Mouse (Mus musculus): Measurements from ENCODE around the gene Pramel4. TPM values are rescaled to one million over a fixed set of nuclear protein-coding genes. Genes with fewer than 3 reads are reported as not detected.
"Not testable (repeated sequence)": the region's sequence is repeated elsewhere in the genome, so short reads cannot be mapped to it uniquely, and the experiment has no call there.

The Pramel4 gene
- total RNA-seq (2014; rRNA removed) (not detected in 2 replicates), polyA plus RNA-seq (2015; fragmentation: Nextera tagmentation; extraction: Ambion mirVana) (not detected in 2 replicates)

- H3K27me3 ChIP-seq (ENCODE audit: insufficient read depth, low read length); H3K4me3 ChIP-seq (ENCODE audit: low read depth, low read length); H3K27ac ChIP-seq (ENCODE audit: low read depth, low read length); ATAC-seq; H3K36me3 ChIP-seq (ENCODE audit: insufficient read depth); H3K4me1 ChIP-seq (ENCODE audit: insufficient read depth); H3K9me3 ChIP-seq (ENCODE audit: low read length); H3K4me2 ChIP-seq (ENCODE audit: low read depth); DNase-seq; H3K9ac ChIP-seq: not testable (repeated sequence)
- 86% methylated on average over 3 of the region's 3 CpGs for WGBS
These were observed at the start of gene Pramel4 for GRCm38 (mm10) chr4:144058826-144059225. TSS of gene Pramel4 (plus strand) at chr4:144059126.

- H3K9me3 ChIP-seq (ENCODE audit: low read length); H3K4me3 ChIP-seq (ENCODE audit: low read depth, low read length); ATAC-seq; H3K9ac ChIP-seq; H3K4me2 ChIP-seq (ENCODE audit: low read depth); H3K36me3 ChIP-seq (ENCODE audit: insufficient read depth); DNase-seq; H3K27ac ChIP-seq (ENCODE audit: low read depth, low read length); H3K4me1 ChIP-seq (ENCODE audit: insufficient read depth); H3K27me3 ChIP-seq (ENCODE audit: insufficient read depth, low read length): not testable (repeated sequence)
- no CpG with 5 or more reads among the region's 2 CpGs for WGBS
These were observed 47.2 kb downstream of the Pramel4 start, which contains the start of gene Gm13102 for GRCm38 (mm10) chr4:144106174-144106573. TSS of gene Gm13102 (plus strand) at chr4:144106474.

Other genes starting within 250 kb of the Pramel4 start
- gene Gm13084, start 243.0 kb upstream of the Pramel4 start, total RNA-seq (2014; rRNA removed) = not detected in 2 replicates
- not detected in 2 replicates for gene Gm13084, start 243.0 kb upstream of the Pramel4 start, polyA plus RNA-seq (2015; fragmentation: Nextera tagmentation; extraction: Ambion mirVana)
- not detected in 2 replicates for gene Gm13103, start 212.6 kb upstream of the Pramel4 start, total RNA-seq (2014; rRNA removed)
- not detected in 2 replicates for gene Gm13103, start 212.6 kb upstream of the Pramel4 start, polyA plus RNA-seq (2015; fragmentation: Nextera tagmentation; extraction: Ambion mirVana)
- gene Pramef6, start 158.7 kb upstream of the Pramel4 start, total RNA-seq (2014; rRNA removed) = not detected in 2 replicates
- not detected in 2 replicates for gene Pramef6, start 158.7 kb upstream of the Pramel4 start, polyA plus RNA-seq (2015; fragmentation: Nextera tagmentation; extraction: Ambion mirVana)
- not detected in 2 replicates for gene Pramef25, start 108.1 kb upstream of the Pramel4 start, total RNA-seq (2014; rRNA removed)
- gene Pramef25, start 108.1 kb upstream of the Pramel4 start, polyA plus RNA-seq (2015; fragmentation: Nextera tagmentation; extraction: Ambion mirVana) = not detected in 2 replicates
- gene Gm13101, start 92.2 kb upstream of the Pramel4 start, total RNA-seq (2014; rRNA removed) = not detected in 2 replicates
- gene Gm13101, start 92.2 kb upstream of the Pramel4 start, polyA plus RNA-seq (2015; fragmentation: Nextera tagmentation; extraction: Ambion mirVana) = not detected in 2 replicates
- not detected in 2 replicates for gene Pramef17, start 64.8 kb upstream of the Pramel4 start, total RNA-seq (2014; rRNA removed)
- gene Pramef17, start 64.8 kb upstream of the Pramel4 start, polyA plus RNA-seq (2015; fragmentation: Nextera tagmentation; extraction: Ambion mirVana) = not detected in 2 replicates
- not detected in 2 replicates for gene Gm13102, start 47.3 kb downstream of the Pramel4 start, total RNA-seq (2014; rRNA removed)
- not detected in 2 replicates for gene Gm13102, start 47.3 kb downstream of the Pramel4 start, polyA plus RNA-seq (2015; fragmentation: Nextera tagmentation; extraction: Ambion mirVana)
- not detected in 2 replicates for gene Oog3, start 103.5 kb downstream of the Pramel4 start, total RNA-seq (2014; rRNA removed)
- gene Oog3, start 103.5 kb downstream of the Pramel4 start, polyA plus RNA-seq (2015; fragmentation: Nextera tagmentation; extraction: Ambion mirVana) = not detected in 2 replicates
- gene Oog2, start 131.6 kb downstream of the Pramel4 start, total RNA-seq (2014; rRNA removed) = not detected in 2 replicates
- not detected in 2 replicates for gene Oog2, start 131.6 kb downstream of the Pramel4 start, polyA plus RNA-seq (2015; fragmentation: Nextera tagmentation; extraction: Ambion mirVana)
- not detected in 2 replicates for gene C87977, start 154.2 kb downstream of the Pramel4 start, total RNA-seq (2014; rRNA removed)
- not detected in 2 replicates for gene C87977, start 154.2 kb downstream of the Pramel4 start, polyA plus RNA-seq (2015; fragmentation: Nextera tagmentation; extraction: Ambion mirVana)
- gene Pramel5, start 221.4 kb downstream of the Pramel4 start, total RNA-seq (2014; rRNA removed) = not detected in 2 replicates
- gene Pramel5, start 221.4 kb downstream of the Pramel4 start, polyA plus RNA-seq (2015; fragmentation: Nextera tagmentation; extraction: Ambion mirVana) = not detected in 2 replicates